Mouse (Mus musculus): Measurements from ENCODE around the gene Ulbp1.
A peak's percentile ranks its signal among the peaks of the same experiment; 100 is the strongest.
"Not testable (repeated sequence)": the region's sequence is repeated elsewhere in the genome, so short reads cannot be mapped to it uniquely, and the experiment has no call there.

Gene Ulbp1

DNA sequence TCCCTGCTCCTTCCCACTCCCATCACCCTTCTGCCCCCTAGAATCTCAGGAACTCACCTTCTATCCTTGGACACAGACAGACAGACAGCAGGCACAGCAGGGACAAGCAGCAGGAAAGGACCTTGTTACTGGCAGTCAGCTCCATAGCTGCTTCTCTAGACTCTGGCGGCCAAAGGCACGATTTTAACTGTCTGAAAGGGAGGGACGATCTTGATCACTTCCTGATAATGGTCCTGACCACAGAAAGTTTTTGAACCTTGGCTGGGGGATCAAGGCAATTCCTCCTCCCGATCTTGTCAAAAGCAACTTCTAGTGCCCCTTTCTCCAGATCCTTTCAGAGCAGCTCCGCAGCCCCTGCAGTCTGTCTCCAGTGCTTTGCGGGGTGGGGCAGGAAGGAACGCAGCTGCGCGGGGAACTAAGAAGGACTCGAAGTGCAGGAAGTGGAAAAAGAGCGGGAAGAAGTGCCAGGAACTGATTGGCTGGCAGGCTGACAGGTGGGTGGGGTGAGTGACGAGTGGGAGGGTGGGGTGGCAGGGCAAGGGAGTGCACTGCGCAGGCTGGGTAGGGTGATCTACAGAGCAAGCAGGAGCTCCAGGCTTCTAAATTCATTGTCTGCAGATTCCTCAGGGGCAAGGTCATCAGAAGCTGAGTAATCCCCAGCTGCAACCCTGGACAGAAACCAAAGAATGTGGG lies at the start of gene Ulbp1:
Ulbp1 (minus strand) TSS at position 442 of the 693 bp plus-strand sequence.
- DNase-seq (ENCODE audit: low spot score), result peak; percentile 48

- DNase-seq (ENCODE audit: low spot score), result not testable (repeated sequence)
Observed at GRCm38 (mm10) chr10:7498180-7498579, 24.7 kb upstream of the Ulbp1 start.

- DNase-seq (ENCODE audit: low spot score), result not testable (repeated sequence)
Observed at GRCm38 (mm10) chr10:7492384-7492783, 18.9 kb upstream of the Ulbp1 start.

DNA sequence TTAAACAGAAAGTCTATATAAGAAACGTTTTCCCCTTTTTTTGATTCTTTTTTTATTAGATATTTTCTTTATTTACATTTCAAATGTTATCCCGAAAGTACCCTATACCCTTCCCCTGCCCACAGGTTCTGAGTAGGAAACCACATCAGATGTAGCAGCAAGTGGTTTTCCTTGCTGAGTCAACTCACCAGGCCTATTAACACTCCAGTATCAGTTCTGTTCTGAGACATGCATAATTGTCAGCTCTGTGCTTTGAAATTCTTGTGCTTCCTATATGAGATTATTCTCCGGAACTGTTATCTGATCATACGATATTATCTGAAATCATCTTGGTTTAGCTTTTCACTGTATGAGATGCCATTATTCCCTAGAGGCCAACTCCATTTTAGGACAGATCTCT lies 10.2 kb upstream of the Ulbp1 start:
- DNase-seq (ENCODE audit: low spot score), result no peak

GRCm38 (mm10) chr10:7474225-7474624 lies 787 bp upstream of the Ulbp1 start:
- not testable (repeated sequence) for DNase-seq (ENCODE audit: low spot score)

DNA sequence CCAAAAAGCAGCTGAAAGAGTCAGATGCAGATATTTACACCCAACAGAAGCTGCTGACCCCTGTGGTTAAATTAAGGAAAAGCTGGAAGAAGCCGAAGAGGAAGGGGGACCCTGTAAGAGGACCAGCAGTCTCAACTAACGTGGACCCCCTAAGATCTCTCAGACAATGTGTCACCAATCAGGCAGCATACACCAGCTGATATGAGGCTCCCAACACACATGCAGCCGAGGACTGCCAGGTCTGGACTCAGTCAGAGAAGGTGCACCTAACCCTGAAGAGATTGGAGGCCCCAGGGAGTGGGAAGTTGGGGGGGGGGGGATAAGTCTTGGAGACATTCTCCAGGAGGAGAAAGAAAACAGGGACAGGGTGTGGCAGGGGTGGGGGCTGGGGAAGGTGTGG lies 1.8 kb downstream of the Ulbp1 start:
- no peak for DNase-seq (ENCODE audit: low spot score)

- DNase-seq (ENCODE audit: low spot score), result no peak
Observed at GRCm38 (mm10) chr10:7470457-7470856, 3.0 kb downstream of the Ulbp1 start.

DNA sequence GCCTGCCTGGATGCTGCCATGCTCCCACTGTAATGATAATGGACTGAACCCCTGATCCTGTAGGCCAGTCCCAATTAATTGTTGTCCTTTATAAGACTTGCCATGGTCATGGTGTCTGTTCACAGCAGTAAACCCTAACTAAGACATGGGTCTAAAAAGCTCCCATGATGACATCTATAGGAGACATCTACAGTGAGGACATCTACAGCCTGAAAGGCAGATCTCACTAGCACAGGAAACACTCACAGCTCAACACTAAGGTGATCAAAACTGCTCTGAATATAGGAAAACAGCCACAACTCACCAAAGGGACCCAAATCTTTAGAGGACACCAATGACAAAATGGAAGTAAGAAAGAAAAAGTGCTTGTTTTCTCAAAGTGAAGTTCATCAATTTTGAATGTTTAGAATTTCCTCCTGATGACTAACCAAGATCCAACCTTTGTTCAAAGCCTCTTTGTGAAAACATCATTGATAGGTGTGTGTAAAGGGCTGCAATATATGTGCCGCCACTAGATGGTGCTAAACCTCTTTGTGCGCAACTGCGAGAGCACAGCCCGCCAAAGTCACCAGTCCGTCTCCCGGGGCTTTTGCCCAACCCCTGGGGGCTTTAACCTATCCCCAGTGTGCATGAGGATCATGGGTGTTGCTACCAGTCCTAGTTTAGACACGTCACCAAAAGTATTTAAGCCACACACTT lies 3.6 kb downstream of the Ulbp1 start:
- peak; percentile 31 for DNase-seq (ENCODE audit: low spot score)

DNA sequence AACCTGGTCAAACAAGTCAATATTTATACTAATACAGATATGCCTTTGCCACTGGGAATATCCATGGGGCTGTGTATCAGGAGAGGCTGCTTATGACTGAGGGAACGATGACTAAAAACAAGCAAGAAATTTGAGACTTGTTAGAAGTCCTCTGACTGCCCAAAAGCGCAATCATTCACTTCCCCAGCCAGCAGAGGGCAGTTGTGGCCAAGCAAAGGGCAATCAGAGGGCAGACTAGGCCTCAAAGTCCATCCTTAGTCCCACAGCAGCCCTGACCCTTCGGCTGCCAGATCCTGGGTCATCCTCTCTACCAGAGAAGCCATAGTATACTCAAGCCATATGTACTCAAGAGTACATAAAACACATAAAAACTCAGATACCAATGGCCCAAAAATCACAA lies 11.4 kb downstream of the Ulbp1 start:
- no peak for DNase-seq (ENCODE audit: low spot score)

- DNase-seq (ENCODE audit: low spot score), result no peak
Observed at GRCm38 (mm10) chr10:7438928-7439327, 34.5 kb downstream of the Ulbp1 start.

GRCm38 (mm10) chr10:7393143-7394035 lies 80.0 kb downstream of the Ulbp1 start:
- DNase-seq (ENCODE audit: low spot score), result no peak

GRCm38 (mm10) chr10:7391935-7392930 lies 81.2 kb downstream of the Ulbp1 start:
- no peak for DNase-seq (ENCODE audit: low spot score)

- DNase-seq (ENCODE audit: low spot score), result no peak
Observed at GRCm38 (mm10) chr10:7391561-7391934, 81.9 kb downstream of the Ulbp1 start.

DNA sequence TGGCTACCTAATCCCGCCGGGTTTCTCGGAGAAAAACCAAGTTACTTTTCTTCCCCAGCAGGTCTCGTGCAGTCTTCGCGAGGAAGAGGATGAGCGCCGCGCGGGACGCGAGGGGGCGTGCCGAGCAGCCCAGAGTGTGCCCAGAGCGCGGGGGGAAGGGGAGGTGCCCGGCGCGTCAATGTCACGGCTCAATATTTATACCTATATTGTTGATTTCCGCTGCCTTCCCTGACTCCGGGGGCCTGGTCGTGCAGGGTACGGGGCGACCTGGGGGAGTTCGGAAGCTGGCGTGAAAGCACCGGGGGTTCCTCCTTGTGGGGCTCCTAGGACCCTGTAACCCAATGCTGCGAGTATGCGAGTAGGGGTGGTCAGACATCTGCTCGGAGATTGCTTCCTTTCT lies 82.3 kb downstream of the Ulbp1 start:
- DNase-seq (ENCODE audit: low spot score), result no peak
